Mouse (Mus musculus) cerebellum, adult 2 months (tissue): Measurements from ENCODE around the gene Pik3cb.

Experiments
- CTCF ChIP-seq: fragments of 200-500 bp; IDR thresholded peaks from 2 replicates; pipeline ENCODE4 v1.5.1; 2011; ENCODE audit warnings: low read depth, mild to moderate bottlenecking, control low read depth, low read length, moderate library complexity, borderline replicate concordance; ENCODE audit not compliant: insufficient read depth
- POLR2A ChIP-seq: fragments of 200-500 bp; IDR thresholded peaks from 2 replicates; pipeline ENCODE4 v1.6.1; 2011; ENCODE audit warnings: low read length, control low read depth, borderline replicate concordance; ENCODE audit not compliant: insufficient read depth

DNA sequence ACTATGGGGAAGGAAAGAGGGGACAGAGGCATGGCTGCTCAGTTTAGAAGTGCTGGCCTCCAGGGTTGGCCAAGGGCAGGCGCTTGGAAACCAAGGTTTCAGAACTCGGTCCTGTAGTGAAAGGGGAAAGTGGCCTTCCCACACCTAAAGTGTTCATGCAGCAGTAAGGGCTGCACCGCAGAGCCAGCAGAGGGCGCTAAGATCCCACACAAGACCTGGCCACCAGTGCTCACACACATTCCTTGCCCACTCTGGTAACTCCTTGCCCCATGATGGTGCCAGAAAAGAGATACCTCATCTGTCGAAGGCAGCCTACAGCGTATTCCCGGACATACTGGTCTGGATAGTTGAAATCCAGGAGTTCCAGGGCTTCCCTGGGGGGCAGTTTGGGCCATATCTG, 77.9 kb downstream of the Pik3cb start:
- peak; percentile 96 for TF ChIP-seq CTCF
- no peak for TF ChIP-seq POLR2A
